Mouse (Mus musculus) megakaryocyte-erythroid progenitor cell, adult 5-6 weeks (primary cell): ENCODE data around the gene D630003M21Rik. TPM values are rescaled to one million over a fixed set of nuclear protein-coding genes. Genes with fewer than 3 reads are reported as not detected.

Experiments
- ATAC-seq: replicated peaks from 2 replicates; pipeline ENCODE4 v1.8.0; 2016; ENCODE audit warnings: mild to moderate bottlenecking, inconsistent platforms; ENCODE audit not compliant: severe bottlenecking, poor library complexity, low FRiP score, low TSS enrichment
- total RNA-seq, 2 experiments: library from RNA; stranded (forward) in 1 of 2; stranded (reverse) in 1 of 2; fragments of 200-1000, 215-1000 nt in 1 of 2; fragments of >200 nt in 1 of 2; fragmentation: Nextera tagmentation in 1 of 2; gene quantifications; 2 replicates each; pipeline ENCODE4 v1.2.3; 2014 to 2017

D630003M21Rik gene
- total RNA-seq, 2 experiments from 2014 or later, result not detected

DNA sequence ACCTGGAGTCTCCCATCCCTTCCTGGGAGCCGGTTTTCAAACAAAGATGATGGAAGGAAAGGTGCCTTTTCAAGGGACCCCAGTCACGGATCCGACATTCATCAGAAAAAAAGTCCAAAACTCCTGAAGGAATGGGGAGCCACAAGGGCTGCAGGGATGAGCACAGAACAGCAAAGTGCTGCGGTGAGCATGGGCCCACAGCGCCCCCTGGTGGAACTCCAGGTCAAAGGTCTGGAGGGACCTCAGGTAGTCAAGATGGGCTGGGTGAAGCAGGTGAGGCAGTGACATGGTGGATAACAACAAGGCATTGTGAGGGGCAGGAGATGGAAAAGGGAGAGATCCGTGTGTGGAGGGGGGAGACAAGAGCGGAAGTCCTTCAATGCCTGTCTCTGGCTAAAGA, 24.9 kb downstream of the D630003M21Rik start:
- ATAC-seq, result peak; percentile 58; the same call in 1 of the 2 replicates

- no peak for ATAC-seq
These were observed 25.3 kb downstream of the D630003M21Rik start for GRCm38 (mm10) chr2:158203686-158204085.

GRCm38 (mm10) chr2:158199281-158199680, 29.7 kb downstream of the D630003M21Rik start:
- no peak for ATAC-seq

DNA sequence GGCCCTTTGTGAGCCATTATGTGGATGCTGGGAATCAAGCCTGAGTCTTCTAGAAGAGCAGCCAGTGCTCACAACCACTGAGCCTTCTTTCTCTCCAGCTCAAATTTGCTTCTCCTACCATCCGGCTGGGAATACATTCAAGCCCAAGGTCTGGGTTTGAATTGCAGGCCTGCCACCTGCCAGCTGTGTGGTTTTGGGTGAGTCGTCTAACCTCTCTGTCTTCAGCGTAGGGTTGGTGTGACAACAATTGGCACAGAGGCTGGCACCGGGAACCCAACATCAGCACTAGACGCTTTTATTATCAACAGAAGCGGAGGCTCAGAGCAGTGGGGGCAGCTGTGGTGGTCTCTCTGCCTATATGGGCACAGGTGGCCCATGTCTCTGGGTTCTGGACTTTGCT, 30.2 kb downstream of the D630003M21Rik start:
- ATAC-seq, result no peak

DNA sequence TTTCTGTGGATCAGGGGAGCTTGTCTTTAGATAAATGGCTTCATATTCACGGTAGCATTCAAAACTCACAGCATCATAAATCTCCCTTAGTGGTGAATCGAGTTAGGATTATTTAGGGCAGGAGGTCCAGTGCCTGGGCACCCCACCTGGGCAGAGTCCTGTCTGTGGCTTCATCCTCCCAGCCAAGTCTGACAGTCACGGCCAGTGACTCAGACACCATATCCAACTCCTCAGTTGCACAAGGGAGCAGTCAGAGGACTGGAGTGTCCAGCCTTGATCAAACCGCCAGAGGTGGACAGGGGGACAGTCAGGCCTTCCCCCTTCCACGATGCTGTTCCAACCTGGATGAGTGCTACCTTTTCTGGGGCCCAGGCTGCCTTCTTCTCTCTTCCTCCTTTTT, 31.1 kb downstream of the D630003M21Rik start:
- ATAC-seq, result no peak

- peak; percentile 53 for ATAC-seq
These were observed 33.9 kb downstream of the D630003M21Rik start for GRCm38 (mm10) chr2:158194945-158195640.

GRCm38 (mm10) chr2:158193611-158194336, 35.2 kb downstream of the D630003M21Rik start:
- no peak for ATAC-seq

- peak; percentile 38 for ATAC-seq
These were observed 37.9 kb downstream of the D630003M21Rik start for GRCm38 (mm10) chr2:158191098-158191497.

- ATAC-seq, result no peak
These were observed 39.6 kb downstream of the D630003M21Rik start for GRCm38 (mm10) chr2:158189451-158189850.

- ATAC-seq, result no peak
These were observed 42.7 kb downstream of the D630003M21Rik start for GRCm38 (mm10) chr2:158186206-158186871.

DNA sequence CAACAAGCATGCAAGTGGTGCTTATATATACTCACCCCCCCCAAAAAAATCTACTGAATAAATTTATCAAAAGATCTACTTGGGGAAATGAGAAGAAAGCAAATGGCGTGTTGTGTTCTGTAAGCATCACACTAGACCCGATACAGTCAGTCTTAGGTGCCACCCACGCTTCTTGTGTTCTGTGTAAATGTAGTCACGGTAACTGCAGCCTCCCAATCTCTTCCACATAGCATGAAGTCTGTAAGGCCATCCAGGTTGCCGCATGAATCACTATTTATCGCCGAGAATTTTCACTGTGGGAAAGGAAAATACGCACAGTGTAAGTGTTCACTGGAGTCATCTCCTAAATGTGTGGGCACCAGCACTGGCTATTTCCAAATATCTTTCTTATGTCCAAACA, 45.8 kb downstream of the D630003M21Rik start:
- no peak for ATAC-seq

DNA sequence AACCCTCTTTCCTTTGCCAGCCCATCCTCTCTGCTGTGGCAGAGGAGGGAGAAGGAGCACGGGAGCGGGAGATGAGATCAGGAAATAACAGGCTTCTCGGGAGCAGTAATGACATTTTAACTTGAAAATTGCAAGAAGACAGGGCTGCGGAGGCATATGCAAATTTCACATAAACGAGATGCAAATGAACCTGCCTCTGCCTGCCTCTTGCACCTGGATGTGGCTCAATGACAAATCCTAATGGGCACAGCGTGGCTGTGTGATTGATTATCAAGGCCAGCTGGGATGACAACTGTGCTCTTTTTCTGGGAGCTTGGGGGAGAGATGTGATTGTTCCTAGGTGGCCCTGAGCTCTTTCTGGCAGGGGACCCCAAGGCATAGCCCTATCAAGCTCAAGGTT, 47.1 kb downstream of the D630003M21Rik start:
- no peak for ATAC-seq

GRCm38 (mm10) chr2:158180797-158181196, 48.2 kb downstream of the D630003M21Rik start:
- peak; percentile 44; the same call in 1 of the 2 replicates for ATAC-seq

GRCm38 (mm10) chr2:158179370-158180111, 49.5 kb downstream of the D630003M21Rik start:
- no peak for ATAC-seq

DNA sequence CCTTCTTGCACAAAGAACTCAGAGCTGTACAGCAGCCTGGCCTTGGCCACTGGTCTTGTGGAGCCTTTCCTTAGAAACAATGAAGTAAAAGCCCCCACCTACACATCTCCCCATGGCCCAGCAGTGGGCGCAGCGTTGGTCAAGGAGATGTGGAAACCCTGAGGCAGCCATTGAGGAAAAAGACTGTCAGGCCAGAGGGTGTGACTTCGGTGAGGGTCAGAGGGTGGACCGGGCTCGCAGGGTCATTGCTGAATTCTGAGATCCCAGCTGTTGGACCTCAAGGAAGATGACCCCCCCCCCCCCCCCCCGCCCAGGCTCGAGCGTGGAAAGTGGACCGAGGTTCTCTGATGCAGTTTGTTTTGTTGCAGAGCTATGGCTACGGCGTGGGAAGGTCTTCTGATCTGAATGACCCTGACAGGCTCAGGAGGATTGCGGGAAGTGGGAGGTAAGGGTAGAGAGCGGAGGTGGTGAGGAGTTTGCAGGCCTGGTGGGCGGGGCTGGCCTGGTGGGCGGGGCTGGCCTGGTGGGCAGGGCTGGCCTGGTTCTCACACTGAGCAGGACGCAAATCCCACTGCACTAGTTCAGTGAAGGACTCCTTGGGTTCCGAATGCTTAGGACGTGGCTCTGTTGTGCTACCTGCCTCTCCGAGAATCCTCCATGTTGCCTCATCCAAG, 50.2 kb downstream of the D630003M21Rik start:
- ATAC-seq, result peak; percentile 77

DNA sequence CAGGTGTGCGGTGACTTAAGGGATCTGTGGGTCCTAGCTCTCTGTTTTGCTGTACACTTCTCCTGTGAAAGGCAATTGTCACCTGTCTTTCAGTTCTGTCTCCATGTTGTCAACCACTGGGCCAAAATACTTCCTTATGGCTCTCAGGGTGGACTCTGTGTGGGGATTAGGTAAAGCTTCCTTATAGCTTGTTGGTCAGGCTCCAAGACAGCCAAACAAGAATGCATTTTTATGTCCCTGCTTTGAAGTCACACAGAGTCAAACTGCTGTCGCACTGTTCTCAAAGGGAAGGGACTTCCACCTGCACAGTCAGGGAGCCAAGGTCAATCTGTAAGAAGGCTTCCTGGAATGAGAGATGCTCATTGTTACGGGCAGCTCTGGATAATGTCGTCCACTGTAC, 50.9 kb downstream of the D630003M21Rik start:
- no peak for ATAC-seq

DNA sequence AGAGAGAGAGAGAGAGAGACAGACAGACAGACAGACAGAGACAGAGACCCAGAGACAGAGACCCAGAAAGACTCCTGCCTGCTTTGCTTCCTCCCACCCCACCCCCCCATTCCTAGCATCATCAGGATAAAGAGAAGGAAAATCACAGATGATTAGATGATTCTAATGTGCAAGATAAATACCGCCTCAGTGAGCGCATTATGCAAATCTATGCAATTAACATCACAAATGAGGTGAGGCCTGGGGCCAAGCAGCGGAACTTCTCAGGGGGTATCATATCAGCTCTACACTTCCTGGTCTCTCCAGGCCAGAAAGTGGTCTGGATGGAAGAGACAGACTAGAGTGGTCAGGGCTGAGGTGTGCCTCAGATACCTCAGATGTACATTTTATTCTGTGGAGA, 51.4 kb downstream of the D630003M21Rik start:
- ATAC-seq, result no peak

- no peak for ATAC-seq
These were observed 52.3 kb downstream of the D630003M21Rik start for GRCm38 (mm10) chr2:158176763-158177162.

DNA sequence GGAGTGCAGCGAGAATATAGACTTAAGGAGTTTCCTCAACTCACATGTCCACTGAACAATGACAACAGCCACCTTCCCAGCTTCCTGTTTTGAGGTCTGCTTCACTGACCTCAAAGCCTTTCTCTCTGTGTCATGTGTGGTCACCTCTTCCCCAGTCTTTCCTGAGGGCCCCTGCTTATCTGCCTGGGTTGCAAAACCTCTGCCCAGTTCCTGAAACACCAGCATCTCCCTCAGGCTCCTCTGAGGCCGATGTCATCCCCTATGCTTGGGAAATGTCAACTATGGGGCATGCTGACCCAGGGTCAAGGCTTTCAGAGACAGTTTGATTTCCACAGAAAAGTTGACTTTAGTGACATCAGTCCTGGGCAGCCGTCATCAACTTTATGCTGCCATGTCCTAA, 53.6 kb downstream of the D630003M21Rik start:
- ATAC-seq, result peak; percentile 36
